Mouse (Mus musculus) cerebral cortex, adult 2 months (tissue): ENCODE measurements around the gene Smyd4.

Experiments used
- WGBS: fragments of 180-500 bp; shearing (Covaris S2); methylation state at CpG from one replicate; pipeline ENCODE4 v1.1.7; 2018; 5-methylcytosine and 5-hydroxymethylcytosine counted together

The Smyd4 gene

DNA sequence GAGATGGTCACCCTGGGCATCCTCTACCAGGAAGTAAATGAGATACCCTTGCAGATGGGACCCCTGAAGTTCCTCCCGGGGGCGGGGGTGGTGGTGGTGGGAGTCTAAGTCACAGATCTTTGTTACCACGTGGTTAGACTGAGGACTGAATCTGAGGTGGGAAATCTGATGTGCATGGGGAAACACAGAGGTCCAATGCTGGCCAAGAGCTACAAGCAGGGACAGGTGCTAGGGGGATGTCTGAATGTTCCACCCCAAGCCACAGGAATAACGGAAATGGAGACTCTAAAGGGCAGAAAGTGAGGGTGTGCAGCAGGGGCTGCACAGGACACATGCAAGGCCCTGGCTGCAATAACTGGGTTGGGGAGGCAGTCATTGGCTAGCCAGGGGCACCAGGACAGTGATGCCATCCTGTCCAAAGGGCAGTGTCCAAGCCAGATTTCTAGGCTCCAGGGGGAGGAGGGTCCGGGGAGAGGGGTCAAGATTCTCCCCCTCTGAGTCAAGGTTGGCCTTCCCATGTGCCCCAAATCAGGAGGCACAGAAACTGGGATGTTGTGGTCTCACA is 72.7 kb downstream of the Smyd4 start:
- WGBS = 62% methylated on average over 5 of the region's 5 CpGs

DNA sequence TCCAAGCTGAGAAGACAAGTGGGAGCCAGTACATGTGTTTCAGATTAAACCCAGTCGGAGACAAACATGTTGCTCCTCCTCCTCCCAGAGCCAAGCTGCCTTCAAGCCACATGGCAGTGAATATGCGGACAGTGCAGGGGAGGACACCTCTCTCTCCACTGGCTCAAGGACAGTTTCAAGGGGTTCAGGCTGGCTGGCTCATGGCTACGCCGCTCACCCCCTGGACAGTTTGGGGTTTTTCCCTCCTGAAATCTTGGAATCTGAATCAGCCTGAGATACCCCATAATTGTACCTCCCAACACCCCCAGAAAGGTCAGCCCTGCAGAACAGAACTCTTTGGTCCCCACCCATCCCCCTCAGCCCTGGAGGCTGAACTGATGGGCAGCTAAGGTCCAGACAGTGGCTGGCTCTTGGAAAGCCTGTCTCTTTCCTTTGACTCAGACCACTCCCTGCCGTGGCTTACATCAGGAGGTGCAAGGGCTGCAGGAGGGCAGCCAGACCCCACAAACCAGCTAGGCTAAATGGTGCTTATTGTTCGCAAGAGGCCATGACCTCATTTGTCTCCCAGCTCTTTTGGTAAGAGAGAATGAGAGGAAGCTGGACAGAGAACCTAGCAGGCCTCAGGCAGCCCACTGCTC is 73.3 kb downstream of the Smyd4 start:
- 60% methylated on average over 6 of the region's 6 CpGs for WGBS

DNA sequence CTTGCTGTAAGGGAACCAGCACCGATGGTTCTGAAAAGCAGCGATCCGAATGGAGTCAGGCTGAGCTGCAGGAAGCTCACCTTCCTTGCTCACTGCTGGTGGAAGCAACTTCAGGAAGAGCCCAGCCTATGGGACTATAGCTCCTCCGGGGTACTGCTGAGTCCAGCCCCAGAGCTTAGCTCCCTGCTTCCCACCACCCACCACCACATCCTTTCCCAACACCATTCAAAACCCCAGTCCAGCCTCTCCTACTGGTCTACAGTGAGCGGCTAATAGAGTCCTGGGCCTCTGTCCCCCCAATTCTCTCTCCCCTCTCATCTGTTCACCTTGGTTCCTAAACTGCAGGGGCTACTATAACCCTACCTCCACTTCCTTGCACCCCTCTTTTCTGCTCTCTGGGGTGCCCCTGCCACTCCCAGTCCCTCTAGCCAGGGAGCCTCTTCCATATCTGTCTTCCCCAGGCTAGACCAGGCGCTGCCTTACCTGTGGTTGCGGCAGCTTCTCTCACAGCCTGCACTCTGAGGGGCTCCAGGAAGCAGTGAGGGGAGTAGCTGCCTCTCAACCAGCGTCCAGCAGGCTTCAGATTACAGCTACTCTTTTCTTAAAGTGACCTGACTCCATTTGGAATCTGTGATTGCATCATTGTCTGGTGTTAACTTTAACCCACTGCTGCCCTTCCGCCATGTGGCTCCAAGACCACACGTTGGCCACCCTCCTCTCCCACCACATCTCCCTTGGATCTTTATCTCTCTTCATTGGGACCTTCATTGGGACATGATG is 74.0 kb downstream of the Smyd4 start, which contains the start of gene Serpinf1:
Serpinf1 (minus strand) TSS at position 689 of the 780 bp plus-strand sequence.
- 74% methylated on average over 10 of the region's 10 CpGs for WGBS

DNA sequence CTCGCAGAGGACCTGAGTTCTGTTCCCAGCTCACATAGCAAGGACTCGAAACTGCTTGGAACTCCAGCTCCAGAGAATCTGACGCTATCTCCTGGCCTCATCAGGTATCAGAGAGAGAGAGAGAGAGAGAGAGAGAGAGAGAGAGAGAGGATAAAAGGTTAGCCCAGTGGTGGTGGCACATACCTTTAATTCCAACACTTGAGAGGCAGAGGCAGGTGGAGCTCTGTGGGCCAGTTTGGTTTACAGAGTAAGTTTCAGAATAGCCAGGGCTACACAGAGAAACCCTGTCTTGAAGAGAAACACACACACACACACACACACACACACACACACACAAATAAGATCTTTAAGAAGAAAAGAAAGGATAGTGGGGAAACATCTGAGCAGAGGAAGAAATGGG is 74.9 kb downstream of the Smyd4 start:
- 99% methylated on average over 3 of the region's 3 CpGs for WGBS

DNA sequence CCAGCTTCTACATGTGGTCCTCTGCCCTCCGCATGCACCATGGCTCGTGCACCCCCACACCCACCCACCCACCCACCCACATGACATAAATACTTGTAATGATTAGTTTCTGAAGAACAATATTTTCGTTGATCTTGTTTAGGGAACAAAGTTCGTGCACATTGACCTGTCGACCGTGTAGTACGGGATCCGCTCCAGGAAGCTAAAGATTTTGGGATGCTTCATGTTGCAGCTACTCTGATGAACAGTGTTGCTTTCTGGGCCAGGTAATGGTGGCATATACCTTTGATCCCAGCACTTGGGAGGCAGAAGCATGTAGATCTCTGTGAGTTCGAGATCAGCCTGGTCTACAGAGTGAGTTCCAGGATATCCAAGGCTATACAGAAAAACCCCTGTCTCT is 75.8 kb downstream of the Smyd4 start:
- WGBS = 95% methylated on average over 9 of the region's 9 CpGs

DNA sequence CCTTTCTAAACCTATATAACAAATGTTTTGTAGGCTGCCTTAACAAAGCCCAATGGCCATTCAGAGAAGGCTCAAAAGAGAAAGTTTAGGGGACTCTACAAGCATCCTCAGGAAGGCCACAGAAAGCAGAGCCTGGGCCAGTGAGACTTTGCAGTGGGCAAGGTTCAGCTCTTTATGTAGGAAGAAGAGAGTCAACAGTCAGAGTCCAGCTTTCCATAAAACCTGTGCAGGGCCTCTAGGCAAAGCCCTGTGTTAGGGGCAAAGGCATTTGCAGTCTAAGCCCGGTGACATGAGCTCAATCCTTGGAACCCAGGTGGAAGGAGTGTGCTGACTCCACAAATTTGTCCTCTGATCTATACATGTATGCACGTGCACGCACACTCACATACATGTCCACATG is 76.2 kb downstream of the Smyd4 start:
- WGBS = 94% methylated on average over 3 of the region's 3 CpGs

DNA sequence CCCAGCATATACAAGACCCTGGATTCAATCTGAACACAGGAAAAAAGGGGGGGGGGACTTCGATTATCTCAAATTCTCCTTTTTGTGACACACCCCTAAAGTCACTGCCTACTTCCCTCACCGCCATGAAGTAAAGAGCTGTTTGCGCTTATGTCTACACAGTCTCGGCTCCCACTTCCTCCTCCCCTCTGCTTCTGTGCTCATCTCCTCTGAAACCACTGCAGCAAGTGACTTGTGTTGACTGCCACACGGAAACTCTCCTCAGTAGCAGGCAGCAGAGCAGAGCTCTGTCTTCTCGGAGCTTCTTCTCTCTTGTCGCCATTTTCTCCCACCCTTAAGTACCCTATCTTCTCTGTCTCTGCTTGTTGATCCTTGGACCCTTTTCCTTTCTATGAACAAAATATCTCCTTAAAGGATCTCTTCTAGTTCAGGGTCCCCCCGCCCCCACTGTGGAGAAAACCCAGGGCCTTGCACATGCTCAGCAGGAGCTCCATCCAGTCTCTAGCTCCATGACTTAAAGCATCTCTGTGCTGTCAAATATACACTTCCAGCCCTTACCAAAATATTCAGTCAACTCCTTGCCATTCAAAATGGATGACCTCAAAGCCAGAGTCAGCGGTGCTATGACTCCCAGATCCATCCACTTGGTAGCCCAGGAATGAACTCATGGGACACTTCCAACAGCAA is 80.9 kb downstream of the Smyd4 start:
- 87% methylated on average over 9 of the region's 9 CpGs for WGBS

DNA sequence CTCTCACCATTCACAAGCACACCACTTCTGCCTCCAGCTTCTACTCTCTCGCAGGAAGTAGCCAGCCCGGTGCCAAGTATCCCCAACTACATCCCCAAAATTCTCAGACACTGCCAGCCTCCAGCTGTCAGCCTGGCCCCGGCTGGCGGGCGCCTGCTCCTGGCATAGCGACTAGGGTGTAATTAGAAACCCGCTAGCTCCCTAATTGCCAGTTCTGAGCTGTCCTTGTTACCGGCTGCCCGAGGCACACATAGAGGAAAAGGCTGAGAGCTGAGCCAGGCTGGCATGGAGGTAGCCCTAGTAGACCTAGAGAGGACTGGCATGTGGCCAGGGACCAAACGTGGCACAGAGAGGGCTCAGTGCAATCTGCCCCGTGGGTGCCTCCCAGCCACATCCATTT is 83.1 kb downstream of the Smyd4 start:
- WGBS = 24% methylated on average over 11 of the region's 11 CpGs

DNA sequence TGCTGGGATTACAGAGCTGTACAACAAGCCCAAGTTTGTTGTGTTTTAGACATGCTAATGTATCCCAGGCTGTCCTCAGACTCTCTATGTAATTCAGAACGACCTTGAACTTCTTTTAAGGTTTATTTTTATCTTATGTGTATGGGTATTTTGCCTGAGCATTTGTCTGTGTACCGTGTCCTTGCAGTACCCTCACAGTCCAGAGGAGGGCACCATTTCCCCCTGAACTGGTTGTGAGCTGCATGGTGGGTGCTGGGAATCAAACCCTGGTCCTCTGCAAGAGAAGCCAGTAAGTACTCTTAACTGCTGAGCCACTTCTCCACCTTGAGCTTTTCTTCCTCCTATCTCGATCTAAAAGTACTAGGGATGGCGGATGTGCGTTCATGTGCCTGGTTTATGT is 85.9 kb downstream of the Smyd4 start:
- 87% methylated on average over 5 of the region's 5 CpGs for WGBS

DNA sequence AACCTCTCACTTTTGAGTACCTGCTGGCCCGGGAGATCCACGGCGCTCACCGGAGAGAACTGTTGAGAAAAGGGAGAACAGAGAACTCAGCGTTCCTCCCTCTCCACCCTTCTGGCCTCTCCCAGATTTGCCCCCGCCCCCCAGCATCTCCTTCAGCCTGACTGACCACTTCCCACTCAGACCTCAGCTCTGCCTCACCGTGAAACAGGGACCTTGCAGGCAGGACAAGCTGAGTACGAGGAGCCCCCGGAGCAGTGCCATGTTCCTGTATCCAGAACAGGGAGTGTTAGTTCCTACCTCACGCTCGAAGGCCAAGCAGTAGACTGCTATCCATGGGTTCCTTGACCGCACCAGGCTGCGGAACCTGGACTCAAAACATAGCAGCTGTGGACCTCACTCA is 90.0 kb downstream of the Smyd4 start:
- WGBS = 87% methylated on average over 13 of the region's 13 CpGs

DNA sequence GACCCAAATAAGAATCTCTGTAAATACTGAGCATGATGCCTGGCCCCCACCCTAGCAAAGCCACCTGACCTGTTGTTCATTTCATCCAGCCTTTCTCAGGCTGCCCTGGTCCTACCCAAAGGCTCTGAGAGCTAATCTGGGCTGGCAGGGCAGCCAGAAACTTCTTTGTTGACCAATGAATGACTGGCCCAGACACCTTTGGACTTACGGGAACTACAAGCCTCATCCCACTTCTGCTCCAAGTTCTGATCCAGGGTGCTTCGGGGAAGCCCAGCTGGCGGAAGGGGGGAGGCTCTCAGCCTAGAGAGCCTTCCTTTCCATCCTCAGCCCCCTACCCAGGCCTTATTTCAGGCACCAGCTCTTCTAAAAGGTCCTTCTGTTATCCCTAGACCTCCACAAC is 90.6 kb downstream of the Smyd4 start:
- WGBS = 93% methylated on average over 3 of the region's 3 CpGs

DNA sequence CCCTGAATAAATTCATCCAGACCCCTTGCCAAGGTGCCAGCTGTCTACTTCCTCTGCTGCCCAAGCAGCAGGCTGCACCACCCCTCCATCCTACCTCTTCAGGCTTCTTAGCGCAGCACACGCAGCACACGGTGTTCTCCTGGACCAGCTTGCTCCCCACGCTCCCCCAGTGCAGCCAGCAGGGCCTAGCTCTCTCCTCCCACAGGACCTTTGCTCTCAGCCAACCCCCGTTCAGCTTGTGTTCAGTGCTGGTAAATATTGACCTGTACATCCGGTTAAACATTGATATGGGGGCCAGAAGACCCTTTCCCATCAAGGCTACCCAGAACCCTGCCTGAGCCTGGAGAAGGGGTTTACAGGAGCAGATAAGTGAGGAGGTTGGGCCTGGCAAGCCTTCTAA is 91.1 kb downstream of the Smyd4 start, which contains the start of gene Serpinf2:
Serpinf2 (minus strand) TSS at position 229 of the 400 bp plus-strand sequence.
- WGBS = 83% methylated on average over 6 of the region's 6 CpGs

DNA sequence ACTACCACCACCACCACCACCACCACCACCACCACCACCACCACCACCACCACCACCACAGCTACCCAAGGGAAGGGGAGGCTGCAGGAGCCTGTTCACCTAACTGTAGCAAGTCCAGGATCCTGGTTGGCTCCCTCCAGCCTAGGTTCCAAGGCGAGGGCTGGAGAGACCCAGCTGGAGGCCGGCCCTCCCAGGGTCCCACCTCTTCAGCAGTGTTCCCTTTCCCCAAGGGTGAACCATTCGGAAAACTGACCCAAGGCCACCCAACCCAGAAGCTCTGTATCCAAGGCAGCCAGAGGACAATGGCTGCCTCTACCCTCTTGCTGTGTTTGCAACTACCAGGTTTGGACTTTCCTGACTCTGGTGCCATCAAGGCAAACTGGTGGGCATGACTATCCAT is 91.7 kb downstream of the Smyd4 start:
- 97% methylated on average over 3 of the region's 3 CpGs for WGBS

DNA sequence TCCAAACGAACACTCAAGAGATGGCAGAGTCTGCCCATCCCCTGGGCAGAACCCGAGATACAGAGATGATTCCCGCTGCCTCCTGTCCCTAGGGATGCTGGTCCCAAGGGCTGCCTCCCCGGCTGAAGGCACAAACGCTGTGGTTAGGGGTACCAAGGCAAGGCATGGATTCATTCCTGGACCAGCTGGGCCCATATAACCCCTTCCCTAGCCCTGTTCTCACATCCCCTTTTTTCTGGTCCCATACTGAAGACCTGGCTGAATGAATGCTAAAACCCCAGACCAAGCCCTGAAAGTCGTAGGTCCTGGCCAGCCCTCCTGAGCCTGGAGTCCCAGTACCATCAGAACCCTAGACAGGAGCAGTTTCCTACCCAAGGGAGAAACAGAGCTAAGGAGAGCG is 92.8 kb downstream of the Smyd4 start:
- 89% methylated on average over 7 of the region's 7 CpGs for WGBS

DNA sequence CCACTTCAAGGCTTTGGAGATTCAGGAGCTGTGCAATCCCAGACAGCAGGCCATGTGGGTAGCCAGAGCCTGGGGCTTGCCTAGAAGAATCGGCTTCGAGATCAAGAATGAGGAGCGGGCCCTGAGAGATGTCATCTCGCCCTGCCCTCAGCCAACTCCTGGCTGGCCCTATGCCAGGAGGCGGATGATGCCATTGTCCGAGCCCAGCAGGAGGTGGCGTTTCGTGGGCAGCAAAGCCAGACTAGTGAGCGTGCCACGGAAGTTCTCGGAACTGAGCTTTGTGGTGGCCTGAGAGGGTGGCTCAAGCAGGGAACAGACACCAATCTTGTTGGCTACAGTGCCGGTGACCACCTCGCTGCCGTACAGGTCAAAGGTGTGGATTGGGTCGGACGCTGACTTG is 93.4 kb downstream of the Smyd4 start:
- WGBS = 49% methylated on average over 16 of the region's 16 CpGs

DNA sequence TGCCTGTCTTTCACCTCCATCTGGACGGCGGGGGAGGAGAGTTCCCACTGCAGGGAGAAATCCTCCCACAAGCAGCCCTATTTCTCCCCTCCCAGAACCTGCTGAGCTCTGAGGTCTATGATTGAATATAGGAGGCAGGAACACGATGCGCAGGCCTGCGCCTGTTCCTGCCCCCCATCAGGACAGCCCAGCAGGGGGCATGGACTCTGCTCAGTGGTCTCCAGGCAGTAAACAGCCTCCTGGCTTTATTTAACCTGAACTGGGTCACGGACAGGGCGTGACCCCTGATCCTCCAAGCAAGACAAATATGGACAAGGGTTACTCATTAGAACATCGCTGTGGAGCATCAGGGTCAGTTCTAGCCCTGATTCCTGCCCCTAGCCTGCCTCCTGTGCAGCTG is 95.5 kb downstream of the Smyd4 start:
- WGBS = 72% methylated on average over 8 of the region's 8 CpGs

DNA sequence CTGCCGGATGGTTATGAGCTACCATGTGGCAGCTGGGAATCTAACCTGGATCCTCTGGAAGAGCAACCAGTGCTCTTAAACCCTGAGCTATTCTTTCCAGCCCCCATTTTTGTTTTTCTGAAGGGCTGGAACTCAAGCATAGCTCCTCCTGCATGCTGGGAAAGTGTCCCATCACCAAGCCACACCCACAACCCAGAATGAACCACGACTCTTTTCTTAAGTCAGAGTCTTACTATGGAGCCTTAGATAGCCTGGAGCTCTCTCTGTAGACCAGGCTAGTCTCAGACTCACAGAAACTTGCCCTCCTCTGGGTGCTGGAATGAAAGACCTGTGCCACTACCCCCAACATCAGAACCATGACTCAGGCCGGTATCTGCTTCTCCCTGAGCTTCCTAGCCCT is 100.3 kb downstream of the Smyd4 start:
- WGBS = 81% methylated on average over 3 of the region's 3 CpGs

DNA sequence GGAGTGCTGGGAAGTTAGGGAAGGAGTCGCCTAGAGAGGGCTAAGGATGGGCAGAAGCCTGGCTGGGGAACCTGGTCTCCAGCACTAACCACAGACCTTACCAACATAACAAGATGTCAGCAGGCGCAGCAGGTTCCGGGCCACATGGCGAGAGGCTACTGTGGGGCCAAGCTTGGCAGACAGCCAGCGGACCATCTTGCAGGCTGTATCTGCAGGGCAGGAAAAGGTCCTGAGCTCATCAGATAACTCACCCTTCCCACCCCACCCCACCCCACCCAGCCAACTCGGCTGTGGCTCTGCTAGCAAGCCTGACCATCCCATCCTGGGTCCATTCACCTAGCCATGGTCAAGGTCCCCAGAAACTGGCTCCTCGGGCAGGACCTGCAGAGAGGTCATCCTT is 101.5 kb downstream of the Smyd4 start:
- 78% methylated on average over 7 of the region's 7 CpGs for WGBS

DNA sequence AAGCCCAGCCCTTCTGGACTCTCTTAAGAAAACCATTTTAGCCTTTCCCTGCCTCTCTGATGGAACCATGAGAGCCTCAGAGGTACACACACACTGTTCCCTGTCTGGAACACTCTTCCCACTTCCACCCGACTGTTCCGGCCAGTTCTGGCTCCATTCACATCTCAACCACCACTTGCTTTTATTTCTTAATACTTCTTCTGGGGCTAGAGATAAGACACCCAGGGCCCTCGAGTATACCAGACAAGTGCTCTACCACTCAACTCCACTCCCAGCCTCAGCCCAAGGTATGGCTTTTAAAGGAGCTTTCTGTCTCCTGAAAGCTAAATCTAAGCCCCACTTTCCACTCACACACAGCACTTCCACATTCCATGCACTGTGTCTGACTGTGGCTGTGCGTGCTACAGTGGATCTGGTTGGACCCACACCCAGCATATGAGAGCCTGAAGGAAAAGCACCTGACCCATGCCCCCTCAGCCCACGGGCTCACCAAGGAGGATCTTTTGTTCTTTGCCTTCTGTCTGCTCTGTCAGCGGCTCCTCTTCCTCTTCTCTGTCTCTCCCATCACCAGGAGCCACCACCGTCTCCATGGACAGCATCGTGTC is 102.2 kb downstream of the Smyd4 start:
- 75% methylated on average over 8 of the region's 8 CpGs for WGBS

DNA sequence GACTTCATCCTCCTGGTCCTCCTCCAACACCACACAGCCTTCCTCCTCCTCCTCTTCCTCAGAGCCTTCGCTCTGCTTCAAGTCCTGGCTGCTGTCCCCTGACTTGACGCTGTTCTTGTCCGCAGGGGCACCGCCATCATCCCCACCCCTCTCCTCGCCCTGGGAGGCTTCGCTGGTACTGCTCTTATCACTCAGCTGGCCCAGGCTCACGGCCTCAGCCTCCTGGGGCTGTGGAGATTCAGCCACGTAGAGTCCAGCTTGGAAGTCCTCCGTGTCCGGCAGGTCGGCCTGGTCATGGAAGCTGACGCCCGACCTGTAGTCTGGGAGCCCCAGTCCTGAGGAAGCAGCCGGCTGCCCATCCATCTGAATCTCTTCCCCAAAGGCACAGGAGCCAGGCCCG is 102.7 kb downstream of the Smyd4 start:
- 87% methylated on average over 15 of the region's 15 CpGs for WGBS

DNA sequence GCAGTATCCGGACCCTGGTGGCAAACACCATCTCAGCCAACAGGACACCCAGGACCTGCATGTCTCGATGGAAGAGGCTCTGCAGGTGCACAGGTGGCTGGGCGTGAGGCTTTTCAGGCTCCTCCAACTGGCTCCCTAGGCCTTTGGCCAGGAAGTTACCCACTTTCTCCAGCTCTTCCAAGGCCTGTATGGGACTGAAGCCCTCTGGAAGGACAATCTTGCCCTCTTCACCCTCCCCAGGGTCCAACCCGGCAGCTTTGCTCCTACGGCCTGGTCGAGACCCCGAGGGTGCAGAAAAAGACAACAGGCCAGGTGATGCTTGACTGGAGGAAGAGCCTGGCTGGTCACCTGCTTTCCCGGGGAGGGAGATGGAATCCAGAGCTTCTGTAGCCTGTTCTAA is 103.8 kb downstream of the Smyd4 start:
- WGBS = 94% methylated on average over 8 of the region's 8 CpGs
